Mouse (Mus musculus) lung, postnatal 0 days (tissue): ENCODE measurements at regions not wholly inside any gene's neighbourhood (a gene's known extent, or its start where the extent isn't known, plus 50 kb on each side); places are given as distances from the start of the nearest gene placed in this dataset.

Experiments
- ATAC-seq: fragments of 200-750 bp; cut with Nextera tagmentation; 2 replicates; pipeline ENCODE4 v1.8.0; 2017; ENCODE audit warnings: moderate library complexity
- DNase-seq: peaks from one replicate; pipeline ENCODE4 v3.0.0-alpha.2; 2016; ENCODE audit warnings: low spot score
- H3K27ac ChIP-seq: fragments of 300-500 bp; sonication (generic); 2 replicates; pipeline ENCODE4 v1.5.1; 2014; ENCODE audit warnings: antibody characterized with exemption, mild to moderate bottlenecking, low read length, mixed read lengths
- H3K27me3 ChIP-seq: fragments of 300-500 bp; sonication (generic); replicated peaks from 2 replicates; pipeline ENCODE4 v1.6.1; 2014; ENCODE audit warnings: low read length, mixed read lengths; ENCODE audit not compliant: insufficient read depth
- H3K36me3 ChIP-seq: fragments of 300-500 bp; sonication (generic); 2 replicates; pipeline ENCODE4 v1.6.1; 2014; ENCODE audit warnings: low read length, mixed read lengths; ENCODE audit not compliant: insufficient read depth
- H3K4me1 ChIP-seq: fragments of 300-500 bp; sonication (generic); 2 replicates; pipeline ENCODE4 v1.6.1; 2014; ENCODE audit warnings: antibody characterized with exemption, low read depth, low read length, mixed read lengths; ENCODE audit not compliant: insufficient read depth
- H3K4me2 ChIP-seq: fragments of 300-500 bp; sonication (generic); replicated peaks from 2 replicates; pipeline ENCODE4 v1.6.1; 2014; ENCODE audit warnings: low read depth, mild to moderate bottlenecking, low read length, moderate library complexity, mixed read lengths
- H3K4me3 ChIP-seq: fragments of 300-500 bp; sonication (generic); 2 replicates; pipeline ENCODE4 v1.5.1; 2014; ENCODE audit warnings: low read depth, low read length
- H3K9ac ChIP-seq: fragments of 300-500 bp; sonication (generic); replicated peaks from 2 replicates; pipeline ENCODE4 v1.6.1; 2014; ENCODE audit warnings: low read depth, mild to moderate bottlenecking
- H3K9me3 ChIP-seq: fragments of 300-500 bp; sonication (generic); 2 replicates; pipeline ENCODE4 v1.6.1; 2016; ENCODE audit warnings: low read length, mixed read lengths
- CTCF ChIP-seq: IDR thresholded peaks from 2 replicates; pipeline ENCODE4 v1.5.1; 2016; ENCODE audit warnings: antibody characterized with exemption, mild to moderate bottlenecking
- EP300 ChIP-seq: IDR thresholded peaks from 2 replicates; pipeline ENCODE4 v1.6.1; 2016; ENCODE audit warnings: antibody characterized with exemption, mild to moderate bottlenecking, control low read depth
- WGBS: fragments of 180-500 bp; shearing (Covaris S2); extraction: QIAGEN DNeasy Blood & Tissue Kit; methylation state at CpG from one replicate; pipeline ENCODE4 v1.1.7; 2014; 5-methylcytosine and 5-hydroxymethylcytosine counted together

DNA sequence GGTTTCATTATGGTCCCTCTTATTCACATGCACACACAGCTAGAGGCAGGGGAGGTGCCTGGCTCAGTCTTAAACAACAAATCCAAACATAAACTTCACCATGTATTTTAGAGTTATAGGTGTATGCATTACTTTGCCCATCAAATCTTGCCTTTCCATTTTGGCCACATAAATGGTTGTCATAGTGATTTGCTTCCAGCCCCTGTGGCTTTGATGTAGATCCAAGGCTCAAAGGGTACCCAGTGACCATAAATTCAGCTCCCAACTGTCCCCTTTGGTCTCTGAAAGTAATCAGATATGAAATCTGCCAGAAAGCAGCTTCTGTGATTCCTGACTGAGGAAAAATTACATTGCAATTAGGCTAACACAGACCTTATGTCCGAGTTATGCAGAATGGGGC, 160.0 kb downstream of the Ppp4r2 start:
- Histone ChIP-seq H3K27me3 (no peaks in the 10 kb centered on the region), H3K4me3 (no peak overlapping the region), H3K4me1 (no peaks in the 10 kb centered on the region), H3K9ac (no peak overlapping the region), H3K36me3 (no peaks in the 10 kb centered on the region), H3K9me3 (no peaks in the 10 kb centered on the region), H3K27ac (no peak overlapping the region), H3K4me2 (no peak overlapping the region)
- DNase-seq (no peak), ATAC-seq (no peak)
- 73% methylated on average over 1 of the region's 1 CpGs for WGBS
- no peak for TF ChIP-seq EP300

DNA sequence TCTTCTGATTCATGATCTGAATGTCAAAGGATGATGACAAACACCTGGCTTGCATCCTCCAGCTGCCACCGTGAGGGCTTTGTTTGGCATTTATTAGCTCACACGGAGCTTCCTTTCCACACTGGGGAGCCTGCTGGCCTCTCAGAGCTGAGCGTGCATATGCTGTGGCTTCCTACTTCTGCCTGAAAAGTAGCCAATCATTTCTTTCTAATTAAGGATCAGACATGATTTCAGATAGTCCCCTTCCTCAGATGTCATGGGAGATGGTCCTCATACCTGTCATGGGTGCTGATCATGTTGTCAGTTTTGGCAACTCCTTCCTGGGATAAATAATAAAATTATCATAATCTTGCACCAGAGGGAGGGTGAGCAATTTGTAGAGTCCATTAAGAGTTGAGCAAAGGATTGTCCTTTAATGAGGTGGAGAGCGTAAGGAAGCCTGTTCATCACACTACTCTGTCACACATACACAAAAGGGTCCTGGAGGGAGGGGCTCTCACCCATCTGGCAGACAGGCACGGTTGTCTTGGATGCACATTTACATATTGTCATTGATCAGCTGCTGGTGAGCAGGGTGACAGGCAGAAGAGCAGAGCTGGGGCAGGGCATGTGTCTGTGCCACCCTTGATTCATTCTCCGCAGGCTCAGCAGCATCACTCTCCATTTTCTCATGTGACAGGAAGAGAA, 162.6 kb downstream of the Ppp4r2 start:
- H3K4me1 ChIP-seq, result no peaks in the 10 kb centered on the region
- TF ChIP-seq CTCF (no peak), EP300 (no peak)
- no peak for ATAC-seq
- H3K4me3 ChIP-seq, result no peak overlapping the region
- H3K27me3 ChIP-seq, result no peaks in the 10 kb centered on the region
- H3K4me2 ChIP-seq, result no peak overlapping the region
- DNase-seq, result no peak
- H3K27ac ChIP-seq, result no peak overlapping the region
- no peak overlapping the region for H3K9ac ChIP-seq
- WGBS, result 33% methylated on average over 6 of the region's 6 CpGs
- no peaks in the 10 kb centered on the region for H3K36me3 ChIP-seq
- H3K9me3 ChIP-seq, result no peaks in the 10 kb centered on the region

DNA sequence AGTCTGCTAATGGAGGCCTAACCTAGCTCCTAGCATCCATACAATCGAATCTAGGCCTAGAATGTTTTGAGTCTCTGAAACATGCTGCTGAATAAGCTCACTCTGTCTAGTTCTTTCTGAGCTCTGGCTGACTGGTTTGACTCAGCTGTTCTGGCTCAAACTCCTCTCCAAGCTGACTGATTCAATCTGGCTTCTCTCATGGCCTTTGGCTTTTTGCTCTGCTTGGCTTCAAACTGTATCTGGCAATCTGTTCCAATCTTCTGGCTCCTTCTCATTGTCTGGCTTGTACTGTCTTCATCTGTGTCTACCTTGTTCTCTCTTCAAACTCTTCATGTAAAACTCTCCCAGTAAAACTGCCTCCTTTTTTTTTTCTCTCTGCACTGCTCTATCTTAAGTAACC, 164.9 kb downstream of the Ppp4r2 start:
- 66% methylated on average over 1 of the region's 1 CpGs for WGBS
- no peak for DNase-seq
- Histone ChIP-seq H3K27ac (no peak overlapping the region), H3K4me1 (no peaks in the 10 kb centered on the region), H3K4me3 (no peak overlapping the region), H3K4me2 (no peak overlapping the region), H3K9me3 (no peaks in the 10 kb centered on the region), H3K9ac (no peak overlapping the region), H3K27me3 (no peaks in the 10 kb centered on the region), H3K36me3 (no peaks in the 10 kb centered on the region)
- TF ChIP-seq EP300, result no peak
- TF ChIP-seq CTCF, result no peak
- ATAC-seq, result no peak

DNA sequence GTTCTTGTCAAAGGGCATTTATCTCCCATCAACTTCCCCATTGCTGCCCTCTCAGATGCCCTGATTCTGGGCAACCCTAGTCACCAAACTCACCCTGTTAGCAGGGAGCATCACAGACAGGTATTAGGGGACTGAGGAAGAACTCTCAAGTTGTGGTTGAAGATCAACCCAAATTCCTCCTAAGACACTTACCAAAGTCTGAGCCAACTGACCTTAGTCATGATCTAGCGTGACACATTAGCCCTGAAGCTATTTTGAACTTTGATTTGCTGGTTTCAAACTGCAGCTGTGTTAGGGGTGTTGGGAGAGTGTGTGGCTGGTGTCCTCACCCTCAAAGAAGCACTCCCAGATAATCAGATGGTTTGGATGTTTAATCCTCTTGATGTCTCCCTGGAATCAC, 170.5 kb downstream of the Ppp4r2 start:
- Histone ChIP-seq H3K36me3 (no peaks in the 10 kb centered on the region), H3K4me3 (no peak overlapping the region), H3K9me3 (no peaks in the 10 kb centered on the region), H3K9ac (no peak overlapping the region), H3K4me2 (no peak overlapping the region), H3K27me3 (no peaks in the 10 kb centered on the region), H3K27ac (no peak overlapping the region), H3K4me1 (no peaks in the 10 kb centered on the region)
- TF ChIP-seq CTCF, result no peak
- TF ChIP-seq EP300, result no peak
- no peak for ATAC-seq
- WGBS, result 83% methylated on average over 1 of the region's 1 CpGs
- DNase-seq, result no peak

DNA sequence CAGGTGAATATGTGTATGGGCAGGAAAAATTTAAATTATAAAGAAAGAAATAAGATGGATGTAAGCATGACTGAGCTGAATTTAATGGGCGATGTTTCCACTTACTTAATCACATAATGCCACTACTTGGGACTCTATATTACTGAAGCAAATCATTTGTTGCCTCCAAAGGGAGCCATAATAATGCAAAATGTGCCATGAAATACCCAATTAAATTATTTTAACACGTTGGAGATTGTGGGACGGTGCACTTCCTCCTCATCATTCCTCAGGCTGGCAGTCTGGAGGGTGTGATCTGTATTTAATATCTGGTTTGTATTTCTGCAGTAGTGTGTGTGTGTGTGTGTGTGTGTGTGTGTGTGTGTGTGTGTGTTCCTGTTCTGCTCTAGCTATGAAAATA, 188.2 kb downstream of the Ppp4r2 start:
- no peak overlapping the region for H3K27ac ChIP-seq
- 73% methylated on average over 3 of the region's 3 CpGs for WGBS
- no peaks in the 10 kb centered on the region for H3K36me3 ChIP-seq
- no peaks in the 10 kb centered on the region for H3K9me3 ChIP-seq
- no peak for ATAC-seq
- H3K4me3 ChIP-seq, result no peak overlapping the region
- no peak overlapping the region for H3K4me2 ChIP-seq
- H3K4me1 ChIP-seq, result no peaks in the 10 kb centered on the region
- TF ChIP-seq EP300 (no peak), CTCF (no peak)
- DNase-seq, result no peak
- H3K27me3 ChIP-seq, result no peaks in the 10 kb centered on the region
- no peak overlapping the region for H3K9ac ChIP-seq

DNA sequence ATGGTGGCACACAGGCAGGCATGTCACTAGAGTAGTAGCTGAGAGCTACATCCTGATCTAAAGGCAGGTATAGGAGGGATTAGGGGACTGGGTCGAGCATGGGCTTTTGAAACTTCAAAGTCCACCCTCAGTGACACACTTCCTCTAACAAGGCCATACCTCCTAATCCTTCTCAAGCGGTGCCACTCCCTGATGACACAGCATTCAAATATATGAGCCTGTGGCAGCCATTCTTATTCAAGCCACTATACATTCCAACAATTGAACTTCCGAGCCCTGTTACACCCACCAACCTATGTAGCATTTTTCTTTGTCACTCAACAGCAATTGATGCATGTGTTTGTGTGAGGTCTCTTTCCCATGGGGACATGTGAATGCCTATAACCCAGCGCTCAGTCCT, 192.4 kb downstream of the Ppp4r2 start:
- Histone ChIP-seq H3K9me3 (no peaks in the 10 kb centered on the region), H3K27ac (no peak overlapping the region), H3K4me1 (no peaks in the 10 kb centered on the region), H3K27me3 (no peaks in the 10 kb centered on the region), H3K4me2 (no peak overlapping the region), H3K9ac (no peak overlapping the region), H3K36me3 (no peaks in the 10 kb centered on the region), H3K4me3 (no peak overlapping the region)
- no peak for DNase-seq
- ATAC-seq, result no peak
- WGBS, result 89% methylated on average over 4 of the region's 4 CpGs
- TF ChIP-seq CTCF (no peak), EP300 (no peak)

DNA sequence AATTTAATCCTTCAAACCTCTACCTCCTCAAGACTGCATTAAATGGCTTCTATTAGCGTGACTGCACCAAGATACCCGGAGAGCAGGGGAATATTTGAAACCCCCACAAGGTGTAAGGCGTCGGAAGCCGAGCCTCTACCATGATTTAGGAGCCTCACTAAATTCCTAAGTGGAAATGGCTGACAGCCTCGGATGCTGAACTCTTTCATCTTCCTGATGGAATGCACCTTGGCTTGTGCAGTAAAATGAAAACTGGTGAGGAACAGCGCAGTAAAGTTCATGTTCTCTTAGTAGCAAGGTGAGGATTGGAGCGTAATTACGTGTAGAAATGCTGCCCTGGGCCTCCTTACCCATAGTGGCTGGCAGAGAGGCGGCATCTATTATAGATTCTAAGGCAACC, 194.0 kb downstream of the Ppp4r2 start:
- ATAC-seq (no peak), DNase-seq (no peak)
- WGBS, result 69% methylated on average over 10 of the region's 10 CpGs
- Histone ChIP-seq H3K27ac (no peak overlapping the region), H3K4me2 (no peak overlapping the region), H3K27me3 (no peaks in the 10 kb centered on the region), H3K9ac (no peak overlapping the region), H3K36me3 (no peaks in the 10 kb centered on the region), H3K4me3 (no peak overlapping the region), H3K9me3 (no peaks in the 10 kb centered on the region), H3K4me1 (no peaks in the 10 kb centered on the region)
- TF ChIP-seq EP300 (no peak), CTCF (no peak)
